Mouse (Mus musculus): ENCODE results near the gene Orc3. TPM values are rescaled to one million over a fixed set of nuclear protein-coding genes. Genes with fewer than 3 reads are reported as not detected.

Orc3 gene
- total and polyA plus RNA-seq, 3 experiments = 65.7 to 156 (median 86.7) TPM

GRCm38 (mm10) chr4:34659012-34659411 lies 44.3 kb upstream of the Orc3 start:
- Histone ChIP-seq H3K4me1 (ENCODE audit: control insufficient read depth in 1 of 2, insufficient read depth in 2 of 2) (peaks cover 0 to 2% of the 10 kb centered on the region in 2 experiments; a peak in 1 of 4 replicates), H3K79me2 (replicated peaks; ENCODE audit: control insufficient read depth, extremely low read depth, insufficient read depth, poor library complexity, severe bottlenecking) (no peaks in the 10 kb centered on the region), H3K27ac (ENCODE audit: insufficient read depth, low read depth) (no peak overlapping the region), H3K9ac (ENCODE audit: insufficient read depth, low read depth) (no peak overlapping the region), H3K4me3 (replicated peaks in 1 of 3; ENCODE audit: low read depth in 2 of 3, low read length in 2 of 3, poor library complexity in 1 of 3) (no peak overlapping the region), H3K36me3 (replicated peaks in 1 of 2; ENCODE audit: control insufficient read depth in 1 of 2, insufficient read depth in 1 of 2, low read length in 1 of 2) (peaks cover 67 to 91% of the 10 kb centered on the region in 2 experiments), H3K27me3 (replicated peaks) (no peaks in the 10 kb centered on the region), H3K9me3 (replicated peaks; ENCODE audit: low read length) (no peaks in the 10 kb centered on the region), H3K4me2 (ENCODE audit: insufficient read depth, low read depth, poor library complexity, severe bottlenecking) (no peak overlapping the region)
- TF ChIP-seq EP300 (IDR thresholded peaks at IDR 0.05; ENCODE audit: low read length) = no peak
- TF ChIP-seq TCF12 (IDR thresholded peaks at IDR 0.05; ENCODE audit: low read depth, low read length) = no peak
- TF ChIP-seq SIN3A (IDR thresholded peaks at IDR 0.05; ENCODE audit: low read length) = no peak
- TF ChIP-seq PAX5 (IDR thresholded peaks at IDR 0.05; ENCODE audit: low read length) = no peak
- no peak for TF ChIP-seq MXI1 (IDR thresholded peaks at IDR 0.05; ENCODE audit: low read depth, low read length)
- no peak for TF ChIP-seq NRF1 (IDR thresholded peaks at IDR 0.05; ENCODE audit: low read depth, low read length)
- no peak for TF ChIP-seq TBP (conservative IDR thresholded peaks at IDR 0.05; ENCODE audit: low read depth, low read length)
- TF ChIP-seq ELF1 (IDR thresholded peaks at IDR 0.05; ENCODE audit: low read depth, low read length) = no peak
- no peak for DNase-seq (ENCODE audit: extremely low read depth)
- dilution Hi-C loops (cut with MboI; ENCODE audit: extremely low pct_ligation_motif_present, extremely low pct_unique_long_range_greater_than_20kb, low sequenced_read_pairs) = no loop called here
- in situ Hi-C loops (cut with MboI; ENCODE audit: low pct_ligation_motif_present, low pct_unique_long_range_greater_than_20kb, low sequenced_read_pairs) = no loop called here

DNA sequence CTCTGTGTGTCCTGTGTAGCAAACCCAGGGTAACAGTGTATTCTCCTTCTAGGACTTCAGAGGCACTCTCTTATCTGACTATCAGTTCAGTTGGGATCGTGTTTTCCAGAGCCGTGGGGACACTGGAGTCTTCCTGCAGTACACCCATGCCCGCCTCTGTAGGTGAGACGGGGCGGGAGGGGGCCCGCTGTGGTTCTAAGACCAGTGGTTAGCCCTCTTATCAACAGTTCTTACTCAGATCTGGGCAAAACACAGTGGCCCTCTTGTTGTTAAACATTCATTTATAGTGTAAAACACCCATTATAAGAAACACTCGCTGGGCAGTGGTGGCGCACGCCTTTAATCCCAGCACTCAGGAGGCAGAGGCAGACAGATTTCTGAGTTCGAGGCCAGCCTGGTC lies 41.4 kb upstream of the Orc3 start:
- Histone ChIP-seq H3K4me2 (ENCODE audit: insufficient read depth, low read depth, poor library complexity, severe bottlenecking) (no peak overlapping the region), H3K36me3 (replicated peaks in 1 of 2; ENCODE audit: control insufficient read depth in 1 of 2, insufficient read depth in 1 of 2, low read length in 1 of 2) (peaks cover 68 to 87% of the 10 kb centered on the region in 2 experiments), H3K27me3 (replicated peaks) (no peaks in the 10 kb centered on the region), H3K79me2 (replicated peaks; ENCODE audit: control insufficient read depth, extremely low read depth, insufficient read depth, poor library complexity, severe bottlenecking) (no peaks in the 10 kb centered on the region), H3K9ac (ENCODE audit: insufficient read depth, low read depth) (no peak overlapping the region), H3K27ac (ENCODE audit: insufficient read depth, low read depth) (no peak overlapping the region), H3K9me3 (replicated peaks; ENCODE audit: low read length) (no peaks in the 10 kb centered on the region), H3K4me3 (replicated peaks in 1 of 3; ENCODE audit: low read depth in 2 of 3, low read length in 2 of 3, poor library complexity in 1 of 3) (no peak overlapping the region), H3K4me1 (ENCODE audit: control insufficient read depth in 1 of 2, insufficient read depth in 2 of 2) (peaks cover 3 to 18% of the 10 kb centered on the region in 2 experiments)
- in situ Hi-C loops (cut with MboI; ENCODE audit: low pct_ligation_motif_present, low pct_unique_long_range_greater_than_20kb, low sequenced_read_pairs) (no loop called here), dilution Hi-C loops (cut with MboI; ENCODE audit: extremely low pct_ligation_motif_present, extremely low pct_unique_long_range_greater_than_20kb, low sequenced_read_pairs) (no loop called here)
- TF ChIP-seq CTCF (conservative IDR thresholded peaks at IDR 0.05 in 1 of 2, IDR thresholded peaks at IDR 0.05 in 1 of 2; ENCODE audit: low read depth in 2 of 2, low read length in 2 of 2) = no peak
- no peak for TF ChIP-seq IRF4 (IDR thresholded peaks at IDR 0.05; ENCODE audit: low read depth, low read length)
- TF ChIP-seq ETS1 (conservative IDR thresholded peaks at IDR 0.05; ENCODE audit: low read depth, low read length) = no peak
- TF ChIP-seq CHD2 (IDR thresholded peaks at IDR 0.05; ENCODE audit: low read length) = no peak
- no peak for TF ChIP-seq MEF2A (IDR thresholded peaks at IDR 0.05; ENCODE audit: borderline replicate concordance, low read depth, low read length)
- TF ChIP-seq BHLHE40 (IDR thresholded peaks at IDR 0.05; ENCODE audit: low read depth, low read length) = no peak
- no peak for TF ChIP-seq TCF12 (IDR thresholded peaks at IDR 0.05; ENCODE audit: low read depth, low read length)
- TF ChIP-seq JUND (conservative IDR thresholded peaks at IDR 0.05; ENCODE audit: low read depth, low read length) = no peak
- no peak for DNase-seq (ENCODE audit: extremely low read depth)

All from CH12.LX (cell line).